Mouse (Mus musculus) gastrocnemius, adult 2 months (tissue): ENCODE measurements at regions not wholly inside any gene's neighbourhood (a gene's known extent, or its start where the extent isn't known, plus 50 kb on each side); places are given as distances from the start of the nearest gene placed in this dataset.

Source experiments
- DNase-seq: peaks from one replicate; pipeline ENCODE4 v3.0.0; 2022
- H3K27ac ChIP-seq: fragments of 200-600 bp; 2 replicates; pipeline ENCODE4 v1.8.1; 2022; ENCODE audit warnings: mild to moderate bottlenecking
- H3K4me3 ChIP-seq: fragments of 200-600 bp; 2 replicates; pipeline ENCODE4 v1.8.1; 2022; ENCODE audit warnings: mild to moderate bottlenecking, moderate library complexity
- CTCF ChIP-seq: fragments of 200-600 bp; IDR thresholded peaks from 2 replicates; pipeline ENCODE4 v1.8.1; 2022; ENCODE audit warnings: antibody characterized with exemption, mild to moderate bottlenecking, moderate library complexity
- intact Hi-C: fragments of 180-260 bp; cut with DNase I; formaldehyde crosslinking; loops from one replicate; pipeline ENCODE4 v1.15.1; 2025

DNA sequence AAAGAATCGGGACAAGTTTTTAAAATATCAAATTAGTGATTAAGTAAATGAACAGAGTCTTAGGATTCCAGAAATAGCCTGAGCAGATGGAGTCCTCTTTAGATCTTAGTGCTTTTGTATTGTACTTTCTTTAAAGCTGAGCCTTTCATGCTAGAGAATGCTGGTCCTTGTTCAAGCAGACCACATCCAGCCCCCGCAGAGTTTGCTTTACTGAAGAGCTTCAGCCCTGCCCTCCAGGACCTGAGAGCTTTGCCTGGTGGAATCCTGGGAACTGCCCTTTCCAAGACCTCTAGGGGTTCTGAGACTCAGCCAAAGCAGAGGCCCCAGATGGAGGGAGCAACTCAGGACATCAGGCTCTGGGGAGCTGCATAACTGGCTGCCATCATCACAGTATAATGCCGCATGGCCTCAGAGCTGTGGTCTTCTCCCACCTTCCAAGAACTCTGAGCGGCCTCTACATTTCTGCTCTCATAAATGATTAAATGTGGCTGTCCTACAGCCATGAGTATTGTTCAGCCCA lies 153.6 kb upstream of the Sh3bp4 start:
- no peak for TF ChIP-seq CTCF
- intact Hi-C loops, result no loop called here
- no peak overlapping the region for H3K4me3 ChIP-seq
- H3K27ac ChIP-seq, result no peak overlapping the region
- DNase-seq, result peak; percentile 17

- TF ChIP-seq CTCF, result no peak
- Histone ChIP-seq H3K4me3 (no peak overlapping the region), H3K27ac (no peak overlapping the region)
- DNase-seq, result no peak
- intact Hi-C loops, result no loop called here
Measured at GRCm38 (mm10) chr1:88921401-88921800, 148.8 kb upstream of the Sh3bp4 start.

DNA sequence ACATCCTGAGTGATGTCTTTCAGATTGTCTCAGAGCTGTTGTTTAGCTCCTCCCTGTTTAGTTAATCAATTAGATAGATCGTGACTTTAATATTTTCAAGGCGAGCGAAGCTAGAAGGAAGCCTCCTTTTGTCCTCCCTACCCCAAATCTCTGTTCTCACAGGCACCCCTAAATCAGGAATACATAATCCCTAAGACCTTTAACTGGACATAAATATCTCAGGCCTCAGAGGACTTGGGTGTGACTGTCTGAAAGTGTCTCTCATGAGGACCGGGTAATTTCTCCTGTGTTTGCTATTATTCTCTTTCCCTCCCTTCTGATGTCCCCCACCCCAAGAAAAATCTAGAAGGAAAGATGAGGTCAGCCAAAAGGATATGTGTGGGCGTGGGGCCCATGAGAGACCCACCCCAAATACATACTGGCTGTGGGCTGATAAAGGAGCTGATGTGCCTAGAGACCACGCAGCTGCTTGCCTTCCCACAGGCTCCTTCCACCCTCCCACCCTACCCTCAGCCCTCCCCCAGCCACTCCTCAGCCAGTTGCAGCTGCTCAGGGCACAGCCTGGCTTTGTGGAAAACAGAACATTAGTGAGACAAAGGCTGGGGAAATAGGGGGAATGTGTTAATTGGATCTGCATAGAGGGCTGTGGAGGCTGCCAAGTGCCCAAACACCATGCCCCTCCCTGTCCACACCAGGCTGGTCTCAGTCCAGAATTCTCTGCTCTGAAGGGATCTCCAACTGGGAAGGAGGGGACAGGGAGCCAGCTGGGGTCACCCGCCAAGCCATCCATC lies 146.2 kb upstream of the Sh3bp4 start:
- no peak for DNase-seq
- no peak overlapping the region for H3K4me3 ChIP-seq
- intact Hi-C loops, result no loop called here
- TF ChIP-seq CTCF, result no peak
- H3K27ac ChIP-seq, result no peak overlapping the region

DNA sequence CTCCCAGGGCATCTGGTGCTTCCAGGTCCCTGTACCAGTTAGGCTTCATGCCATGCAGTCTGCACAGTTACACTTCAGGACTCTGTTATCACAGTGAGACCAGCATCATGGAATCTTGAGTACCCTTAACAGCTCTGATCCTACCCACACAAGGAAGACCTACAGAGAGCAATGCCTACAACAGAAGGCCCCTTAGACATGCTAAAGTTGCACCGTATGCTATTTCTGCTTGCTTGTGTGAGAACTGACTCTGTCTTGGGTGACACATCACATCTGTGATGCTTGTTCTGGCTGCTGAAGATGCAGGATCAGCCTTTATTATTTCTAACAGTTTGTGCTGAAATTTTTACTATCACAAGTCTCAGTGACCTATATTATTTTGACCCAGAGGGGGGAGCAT lies 135.0 kb upstream of the Sh3bp4 start:
- intact Hi-C loops, result no loop called here
- DNase-seq, result no peak
- Histone ChIP-seq H3K4me3 (no peak overlapping the region), H3K27ac (no peak overlapping the region)
- TF ChIP-seq CTCF, result no peak

GRCm38 (mm10) chr1:88935779-88936178 lies 134.4 kb upstream of the Sh3bp4 start:
- intact Hi-C loops, result no loop called here
- Histone ChIP-seq H3K27ac (no peak overlapping the region), H3K4me3 (no peak overlapping the region)
- TF ChIP-seq CTCF, result no peak
- DNase-seq, result no peak

DNA sequence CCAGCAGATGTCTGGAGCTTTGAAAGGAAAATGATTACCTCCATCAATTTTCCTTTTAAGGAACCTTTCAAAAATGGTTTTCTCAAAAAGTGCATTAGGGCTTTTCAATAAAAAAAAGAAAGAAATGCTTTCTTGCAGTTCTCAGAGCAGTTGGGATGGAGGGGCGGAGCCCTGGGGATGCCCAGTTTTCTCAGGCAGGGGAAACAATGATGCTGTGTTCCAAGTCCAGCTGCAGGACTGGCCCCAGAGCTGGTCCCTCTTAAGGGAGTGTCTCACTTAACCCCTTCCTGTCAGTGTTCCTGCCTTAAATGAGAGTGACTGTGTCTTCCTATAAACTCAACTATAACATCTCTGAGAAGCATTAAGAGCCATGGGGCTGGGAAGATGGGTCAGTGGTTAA lies 132.9 kb upstream of the Sh3bp4 start:
- Histone ChIP-seq H3K4me3 (no peak overlapping the region), H3K27ac (no peak overlapping the region)
- DNase-seq, result no peak
- intact Hi-C loops, result no loop called here
- TF ChIP-seq CTCF, result no peak

DNA sequence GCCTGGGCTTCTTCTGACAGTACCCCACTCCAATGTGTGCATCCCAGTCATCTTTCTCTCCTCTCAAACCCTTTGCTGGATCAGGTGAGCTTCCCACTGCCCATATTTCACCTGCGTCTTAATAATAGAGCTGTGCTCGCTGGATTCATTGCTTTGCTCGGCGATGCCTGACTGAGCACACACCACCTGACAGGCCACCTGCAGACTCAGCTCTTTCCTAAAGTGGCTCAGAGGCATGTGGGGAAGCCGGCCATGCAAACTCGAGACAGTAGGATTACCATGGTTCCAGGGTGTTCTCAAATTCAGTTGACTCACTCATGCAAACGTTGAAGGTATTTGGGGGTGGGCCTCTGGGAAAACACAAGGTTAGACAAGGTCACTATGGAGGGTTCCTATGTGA lies 131.8 kb upstream of the Sh3bp4 start:
- TF ChIP-seq CTCF, result no peak
- H3K27ac ChIP-seq, result no peak overlapping the region
- no peak for DNase-seq
- no peak overlapping the region for H3K4me3 ChIP-seq
- intact Hi-C loops, result no loop called here

GRCm38 (mm10) chr1:88943039-88943438 lies 127.2 kb upstream of the Sh3bp4 start:
- intact Hi-C loops, result no loop called here
- no peak overlapping the region for H3K27ac ChIP-seq
- no peak for DNase-seq
- TF ChIP-seq CTCF, result no peak
- no peak overlapping the region for H3K4me3 ChIP-seq

DNA sequence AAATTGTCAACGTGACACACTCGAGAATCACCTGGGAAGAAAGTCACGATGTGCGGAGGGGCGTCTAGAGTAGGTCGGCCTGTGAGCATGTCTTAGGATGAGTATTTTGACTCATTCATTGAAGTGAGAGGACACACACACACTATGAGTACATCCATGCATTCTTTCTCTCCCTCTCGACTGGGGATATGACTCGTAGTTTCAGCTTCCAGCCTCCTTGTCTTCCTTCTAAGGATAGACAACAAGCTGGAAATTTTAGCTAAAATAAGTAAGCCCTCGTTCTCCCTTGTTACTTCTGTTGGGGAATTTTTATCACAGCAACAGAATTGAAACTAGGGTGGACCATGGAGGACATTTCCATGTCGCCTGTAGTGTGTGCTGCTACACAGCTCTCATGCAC lies 124.3 kb upstream of the Sh3bp4 start:
- Histone ChIP-seq H3K4me3 (no peak overlapping the region), H3K27ac (no peak overlapping the region)
- DNase-seq, result no peak
- no peak for TF ChIP-seq CTCF
- intact Hi-C loops, result no loop called here

GRCm38 (mm10) chr1:88946374-88946773 lies 123.8 kb upstream of the Sh3bp4 start:
- intact Hi-C loops, result no loop called here
- H3K4me3 ChIP-seq, result no peak overlapping the region
- DNase-seq, result no peak
- H3K27ac ChIP-seq, result no peak overlapping the region
- no peak for TF ChIP-seq CTCF

DNA sequence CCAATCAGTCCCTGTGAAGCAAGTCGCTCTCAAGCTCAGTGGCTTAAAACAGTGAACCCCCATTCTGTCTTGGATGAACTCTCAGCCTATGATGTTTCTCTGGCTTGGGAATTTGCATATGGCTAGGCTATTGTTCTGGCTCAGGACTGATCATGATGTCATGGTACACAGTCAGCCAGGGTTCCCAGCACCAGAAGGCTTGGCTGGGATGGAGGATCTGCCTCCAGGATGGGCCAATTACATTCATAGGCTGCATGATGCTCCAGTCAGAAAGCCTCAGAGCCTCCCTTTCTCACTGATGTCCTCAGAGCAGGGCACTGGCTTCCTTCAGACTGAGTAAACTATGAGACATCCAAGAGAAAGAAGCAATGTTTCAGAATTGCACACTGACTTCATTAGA lies 120.3 kb upstream of the Sh3bp4 start:
- no peak overlapping the region for H3K27ac ChIP-seq
- no peak for DNase-seq
- H3K4me3 ChIP-seq, result no peak overlapping the region
- no peak for TF ChIP-seq CTCF
- intact Hi-C loops, result no loop called here

DNA sequence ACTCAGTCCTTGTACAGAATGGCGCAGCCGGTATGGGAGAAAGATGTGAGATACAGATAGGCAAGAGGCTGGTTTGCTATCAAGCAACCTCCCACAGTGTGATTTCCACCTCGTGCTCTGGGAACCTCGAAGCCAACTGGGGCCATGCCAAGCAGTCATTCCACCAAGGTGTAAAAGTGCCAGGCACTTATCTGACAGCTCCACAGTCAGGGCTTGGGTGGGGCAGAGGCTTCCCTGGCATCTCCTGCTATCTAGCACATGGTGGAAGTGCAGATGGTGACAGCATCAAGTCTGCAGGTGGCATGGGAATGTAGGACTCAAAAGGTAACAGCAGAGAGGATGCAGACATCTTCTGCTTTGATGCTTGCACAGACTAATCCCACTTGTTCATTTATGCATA lies 116.7 kb upstream of the Sh3bp4 start:
- Histone ChIP-seq H3K27ac (no peak overlapping the region), H3K4me3 (no peak overlapping the region)
- DNase-seq, result no peak
- intact Hi-C loops, result no loop called here
- no peak for TF ChIP-seq CTCF

DNA sequence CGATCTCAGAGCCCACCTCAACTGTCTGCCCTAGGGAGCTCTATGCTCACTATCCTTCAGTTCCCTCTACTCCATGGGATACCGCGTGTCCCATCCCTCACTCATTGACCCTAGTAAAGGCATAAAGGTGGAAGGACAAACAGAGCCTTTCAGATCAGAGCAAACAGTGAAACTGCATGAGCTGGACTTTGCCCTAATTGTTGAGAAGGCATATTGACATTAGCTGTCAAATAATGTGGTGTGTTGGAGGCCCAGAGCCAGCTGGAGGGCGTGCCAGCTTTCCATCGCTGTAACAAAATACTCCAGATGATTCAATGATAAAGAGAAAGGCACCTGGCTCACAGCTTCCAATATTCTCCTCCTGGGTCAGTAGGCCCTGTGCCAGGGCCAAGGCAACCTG lies 115.4 kb upstream of the Sh3bp4 start:
- H3K4me3 ChIP-seq, result no peak overlapping the region
- TF ChIP-seq CTCF, result no peak
- intact Hi-C loops, result no loop called here
- DNase-seq, result no peak
- H3K27ac ChIP-seq, result no peak overlapping the region

DNA sequence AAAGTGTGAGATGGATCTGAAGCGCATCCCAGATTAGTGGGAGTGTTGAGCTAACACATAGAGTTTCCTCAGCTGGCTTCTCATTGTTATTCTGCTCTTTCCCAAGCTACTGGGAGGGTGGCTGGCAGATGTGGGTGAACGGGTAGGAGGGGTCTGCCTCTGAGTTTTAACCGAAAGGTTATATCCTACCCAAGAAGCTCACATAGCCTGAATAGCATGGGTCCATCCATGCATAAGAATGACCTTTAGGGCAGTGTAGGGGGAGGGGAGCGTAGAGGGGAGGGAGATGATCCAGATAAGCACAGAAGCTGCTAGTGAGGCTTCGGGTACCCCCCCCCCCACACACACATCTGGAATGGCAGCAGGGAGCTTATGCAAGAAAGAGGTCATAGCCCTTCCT lies 113.2 kb upstream of the Sh3bp4 start:
- H3K27ac ChIP-seq, result no peak overlapping the region
- TF ChIP-seq CTCF, result no peak
- intact Hi-C loops, result no loop called here
- no peak overlapping the region for H3K4me3 ChIP-seq
- DNase-seq, result no peak
